Mouse (Mus musculus) macrophage (primary cell): ENCODE measurements at regions not wholly inside any gene's neighbourhood (a gene's known extent, or its start where the extent isn't known, plus 50 kb on each side); places are given as distances from the start of the nearest gene placed in this dataset.
A peak's percentile ranks its signal among the peaks of the same experiment; 100 is the strongest.

Experiments
- H3K27ac ChIP-seq: fragments of 350-480 bp; formaldehyde crosslinking; 2 replicates; pipeline ENCODE4 v1.9.0; 2021
- H3K36me3 ChIP-seq: fragments of 350-480 bp; formaldehyde crosslinking; 2 replicates; pipeline ENCODE4 v1.9.0; 2021; ENCODE audit errors: inconsistent target
- H3K4me3 ChIP-seq: fragments of 350-480 bp; formaldehyde crosslinking; 2 replicates; pipeline ENCODE4 v1.9.0; 2021; ENCODE audit errors: inconsistent target
- H3K79me2 ChIP-seq: fragments of 350-480 bp; formaldehyde crosslinking; 2 replicates; pipeline ENCODE4 v1.9.0; 2021; ENCODE audit errors: inconsistent target
- WGBS: methylation state at CpG from one replicate; pipeline ENCODE4 v1.1.7; 2026; ENCODE audit warnings: inconsistent platforms; ENCODE audit not compliant: missing documents; 5-methylcytosine and 5-hydroxymethylcytosine counted together

GRCm38 (mm10) chr13:110517986-110518385 is 123.1 kb downstream of the Plk2 start:
- WGBS, result 93% methylated on average over 8 of the region's 8 CpGs
- Histone ChIP-seq H3K4me3 (no peak overlapping the region), H3K79me2 (no peaks in the 10 kb centered on the region), H3K36me3 (no peaks in the 10 kb centered on the region), H3K27ac (no peak overlapping the region)

DNA sequence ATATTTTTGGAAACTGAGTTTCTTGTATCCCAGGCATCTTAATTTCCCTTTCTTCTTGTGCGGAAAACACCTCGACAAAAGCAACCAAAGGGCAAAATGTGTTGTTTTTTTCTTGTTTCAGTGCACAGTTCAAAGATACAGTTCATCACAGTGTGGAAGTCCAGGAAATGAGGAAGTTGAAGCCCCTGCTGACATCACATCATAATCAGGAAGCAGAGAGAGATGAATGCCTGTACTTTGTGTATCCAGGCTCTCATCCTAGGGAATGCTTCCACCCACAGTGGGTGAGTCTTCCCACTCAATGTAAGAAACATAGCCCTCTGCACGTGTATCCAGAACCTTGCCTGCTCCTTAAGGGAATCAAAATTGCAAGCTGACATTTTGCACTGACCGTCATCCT is 128.1 kb downstream of the Plk2 start:
- H3K36me3 ChIP-seq, result no peaks in the 10 kb centered on the region
- no peak overlapping the region for H3K27ac ChIP-seq
- no peak overlapping the region for H3K4me3 ChIP-seq
- 93% methylated on average over 4 of the region's 4 CpGs for WGBS
- H3K79me2 ChIP-seq, result no peaks in the 10 kb centered on the region

GRCm38 (mm10) chr13:110527681-110528080 is 132.8 kb downstream of the Plk2 start:
- Histone ChIP-seq H3K4me3 (no peak overlapping the region), H3K27ac (no peak overlapping the region), H3K36me3 (no peaks in the 10 kb centered on the region), H3K79me2 (no peaks in the 10 kb centered on the region)
- 88% methylated on average over 3 of the region's 3 CpGs for WGBS

- Histone ChIP-seq H3K36me3 (no peaks in the 10 kb centered on the region), H3K79me2 (no peaks in the 10 kb centered on the region), H3K27ac (no peak overlapping the region), H3K4me3 (no peak overlapping the region)
- 100% methylated on average over 4 of the region's 4 CpGs for WGBS
These were observed 134.8 kb downstream of the Plk2 start for GRCm38 (mm10) chr13:110529624-110530023.

DNA sequence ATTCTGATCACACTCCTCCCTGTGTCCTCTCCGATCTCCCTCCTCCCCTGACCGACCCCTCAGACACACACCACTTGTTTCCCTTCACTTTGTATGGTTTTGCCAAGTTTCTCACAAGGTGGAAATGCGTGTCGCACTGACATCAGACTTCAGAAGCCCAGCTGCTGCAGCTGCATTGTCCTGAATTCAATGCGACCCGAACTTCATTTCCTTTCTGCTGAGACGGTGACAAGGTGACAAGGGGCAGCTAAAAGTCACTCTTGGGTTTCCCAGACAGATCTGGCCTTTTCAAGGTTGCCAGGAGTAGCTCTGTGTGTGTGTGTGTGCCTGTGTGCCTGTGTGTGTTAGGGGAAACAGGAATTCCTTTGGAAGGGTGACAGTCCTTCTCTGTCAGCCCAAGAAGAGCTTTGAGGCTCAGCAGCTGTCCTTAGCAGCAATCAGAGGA is 139.5 kb downstream of the Plk2 start:
- Histone ChIP-seq H3K36me3 (no peaks in the 10 kb centered on the region), H3K4me3 (no peak overlapping the region), H3K27ac (no peak overlapping the region), H3K79me2 (no peaks in the 10 kb centered on the region)
- 68% methylated on average over 7 of the region's 7 CpGs for WGBS

DNA sequence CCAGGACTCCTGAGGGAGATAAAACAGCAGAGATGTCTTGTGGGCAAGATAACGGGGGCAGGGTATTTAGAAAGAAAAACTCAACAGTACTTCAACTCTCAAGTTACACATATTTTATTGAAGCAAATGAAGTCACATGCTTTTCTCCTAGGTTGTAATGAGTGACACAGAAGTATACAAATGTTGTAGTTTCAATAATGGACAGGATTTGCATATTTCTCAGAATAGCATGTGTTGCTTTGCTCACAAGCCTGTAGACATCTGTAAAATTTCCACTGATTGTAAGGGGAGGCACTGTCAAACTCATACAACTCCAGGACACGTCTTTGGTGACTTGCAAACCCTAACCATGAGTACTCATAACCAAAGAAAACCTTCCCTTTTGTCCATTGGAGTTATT is 140.9 kb downstream of the Plk2 start:
- Histone ChIP-seq H3K79me2 (no peaks in the 10 kb centered on the region), H3K27ac (no peak overlapping the region), H3K36me3 (no peaks in the 10 kb centered on the region), H3K4me3 (no peak overlapping the region)
- 97% methylated on average over 2 of the region's 2 CpGs for WGBS

DNA sequence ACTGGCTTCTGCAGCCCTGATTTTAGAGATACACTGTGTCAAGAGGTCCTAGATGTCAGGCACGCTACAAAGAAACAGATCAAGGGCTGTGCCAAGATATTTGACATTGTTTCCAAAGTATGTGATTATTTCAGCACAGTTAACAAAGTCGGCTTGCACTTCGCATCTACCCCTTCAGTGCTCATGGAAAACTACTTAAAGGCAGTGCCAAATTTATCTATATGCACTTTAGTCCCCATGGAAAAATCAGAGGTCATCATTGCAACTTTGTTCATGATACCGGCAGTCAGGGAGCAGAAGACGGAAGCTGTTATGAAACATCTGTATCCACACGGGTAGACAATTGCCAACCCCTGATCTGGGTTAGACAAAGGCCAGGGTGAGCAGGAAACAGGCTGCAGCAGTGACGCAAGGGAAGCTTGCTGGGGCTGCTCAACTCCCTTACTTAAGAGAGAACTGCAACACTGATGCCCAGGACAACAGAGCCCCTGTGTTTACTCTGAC is 143.2 kb downstream of the Plk2 start:
- Histone ChIP-seq H3K79me2 (no peaks in the 10 kb centered on the region), H3K27ac (no peak overlapping the region), H3K4me3 (no peak overlapping the region), H3K36me3 (no peaks in the 10 kb centered on the region)
- 36% methylated on average over 7 of the region's 7 CpGs for WGBS

DNA sequence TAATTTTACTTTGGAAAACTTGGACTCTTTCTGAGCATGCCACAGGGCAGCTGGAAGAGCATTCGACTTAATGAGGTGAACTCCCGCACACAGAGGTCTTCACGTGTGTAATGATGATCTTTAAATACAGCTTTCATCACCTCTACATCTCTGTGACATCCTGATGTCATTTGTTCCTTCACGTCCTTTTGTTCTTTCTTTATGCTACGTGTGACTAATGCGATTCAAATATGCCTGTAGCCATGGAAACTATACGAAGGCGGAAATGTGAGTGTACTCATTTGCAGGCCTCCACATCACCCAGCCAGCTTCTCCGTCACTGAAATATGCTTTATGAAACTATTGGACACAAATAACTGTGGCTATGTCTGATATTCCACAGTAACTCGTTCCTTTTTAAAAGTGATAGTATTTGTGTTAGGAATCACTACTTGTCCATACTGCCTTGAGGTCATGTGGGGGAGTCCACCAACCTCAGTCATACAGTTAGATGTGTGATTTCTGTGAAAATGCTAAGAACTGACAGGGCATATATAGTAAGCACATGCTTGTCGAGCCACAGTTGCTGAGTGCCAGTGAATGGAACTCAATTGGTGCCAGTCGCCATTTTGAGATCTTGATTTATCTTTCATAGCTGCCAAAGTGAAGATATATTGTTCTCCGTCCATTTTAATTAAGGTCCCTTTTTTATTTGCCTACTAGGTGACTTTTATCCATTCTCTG is 145.9 kb downstream of the Plk2 start:
- no peaks in the 10 kb centered on the region for H3K36me3 ChIP-seq
- 95% methylated on average over 13 of the region's 13 CpGs for WGBS
- no peaks in the 10 kb centered on the region for H3K79me2 ChIP-seq
- H3K27ac ChIP-seq, result no peak overlapping the region
- no peak overlapping the region for H3K4me3 ChIP-seq

DNA sequence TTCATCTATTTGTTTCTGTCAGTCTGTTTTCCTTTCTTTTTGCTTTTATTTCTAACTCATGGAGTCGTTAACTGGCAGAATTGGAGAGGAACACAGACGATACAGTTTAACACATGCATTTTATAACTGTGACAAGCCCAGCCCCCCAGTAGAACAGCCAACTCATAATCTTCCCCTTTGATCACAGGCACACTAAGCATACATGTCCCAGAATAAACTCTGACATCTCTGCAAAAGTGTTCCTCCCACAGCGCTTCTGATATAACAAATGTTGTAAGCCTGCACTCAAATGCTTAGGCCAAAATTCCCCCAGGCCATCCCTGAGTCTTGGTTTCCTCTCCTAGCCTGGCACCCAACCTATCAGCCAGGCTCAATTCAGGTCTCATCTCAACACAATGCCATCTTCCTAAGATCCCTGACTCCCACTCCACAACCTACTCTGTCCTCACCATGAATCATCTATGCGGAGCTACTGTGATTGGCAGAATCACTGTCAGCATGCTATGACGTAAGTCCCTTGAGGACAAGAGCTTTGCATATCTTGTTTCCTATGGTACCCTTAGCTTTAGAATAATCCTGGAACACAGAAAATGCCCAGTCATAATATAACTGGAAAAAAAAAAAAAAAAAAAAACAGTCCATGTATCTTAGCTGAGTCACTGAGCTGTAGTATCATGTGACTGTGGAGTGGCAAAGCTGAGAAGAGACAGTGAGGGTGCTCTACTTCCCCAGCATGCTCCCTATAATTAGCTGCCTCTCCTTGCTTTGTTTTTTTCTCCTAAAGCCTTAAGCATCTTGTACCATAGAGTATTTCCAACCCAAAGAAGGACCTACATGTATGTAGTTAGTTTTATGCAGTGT is 146.7 kb downstream of the Plk2 start:
- WGBS, result 95% methylated on average over 4 of the region's 5 CpGs
- Histone ChIP-seq H3K79me2 (no peaks in the 10 kb centered on the region), H3K27ac (peak overlapping the region; percentile 38), H3K36me3 (no peaks in the 10 kb centered on the region), H3K4me3 (no peak overlapping the region)

DNA sequence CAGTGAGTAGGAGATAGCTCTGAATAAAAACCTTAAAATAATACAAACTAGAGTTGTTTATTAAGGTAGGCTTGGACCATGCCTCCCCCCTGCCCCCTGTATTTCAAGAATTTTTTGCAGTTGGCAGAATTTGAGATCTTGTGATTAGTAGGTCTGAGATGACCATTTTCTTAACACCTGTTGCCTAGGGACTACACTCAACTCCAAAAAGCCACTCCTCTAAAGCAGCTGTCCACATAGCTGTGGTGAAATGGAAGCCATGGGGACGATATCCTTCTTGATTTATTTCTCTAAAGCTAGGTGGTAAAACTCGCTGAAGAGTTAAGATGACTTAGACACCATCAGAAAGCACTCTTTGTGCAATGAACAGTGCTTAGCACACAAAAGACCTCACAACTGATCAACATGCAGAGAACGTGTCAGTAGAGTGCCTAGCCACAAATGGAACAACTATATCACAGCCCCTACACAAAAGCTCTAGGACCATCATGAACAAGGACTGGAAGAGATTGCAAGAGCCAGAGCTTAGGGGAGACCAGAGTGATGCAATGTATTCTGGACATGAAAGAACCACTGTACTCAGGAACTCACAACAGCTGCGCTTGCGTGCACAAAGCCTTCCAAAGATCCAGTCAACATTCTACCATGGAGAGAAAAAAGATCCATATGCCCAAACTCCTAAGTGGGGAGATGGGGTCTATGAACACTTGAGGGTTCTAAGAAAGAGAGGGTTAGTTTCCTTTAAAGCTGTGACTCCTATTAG is 147.6 kb downstream of the Plk2 start:
- H3K4me3 ChIP-seq, result no peak overlapping the region
- H3K79me2 ChIP-seq, result no peaks in the 10 kb centered on the region
- no peaks in the 10 kb centered on the region for H3K36me3 ChIP-seq
- H3K27ac ChIP-seq, result peak overlapping the region; percentile 38
- 89% methylated on average over 5 of the region's 5 CpGs for WGBS

- no peaks in the 10 kb centered on the region for H3K36me3 ChIP-seq
- no peaks in the 10 kb centered on the region for H3K79me2 ChIP-seq
- 45% methylated on average over 6 of the region's 6 CpGs for WGBS
- H3K4me3 ChIP-seq, result no peak overlapping the region
- no peak overlapping the region for H3K27ac ChIP-seq
These were observed 150.6 kb downstream of the Plk2 start for GRCm38 (mm10) chr13:110545454-110545853.

DNA sequence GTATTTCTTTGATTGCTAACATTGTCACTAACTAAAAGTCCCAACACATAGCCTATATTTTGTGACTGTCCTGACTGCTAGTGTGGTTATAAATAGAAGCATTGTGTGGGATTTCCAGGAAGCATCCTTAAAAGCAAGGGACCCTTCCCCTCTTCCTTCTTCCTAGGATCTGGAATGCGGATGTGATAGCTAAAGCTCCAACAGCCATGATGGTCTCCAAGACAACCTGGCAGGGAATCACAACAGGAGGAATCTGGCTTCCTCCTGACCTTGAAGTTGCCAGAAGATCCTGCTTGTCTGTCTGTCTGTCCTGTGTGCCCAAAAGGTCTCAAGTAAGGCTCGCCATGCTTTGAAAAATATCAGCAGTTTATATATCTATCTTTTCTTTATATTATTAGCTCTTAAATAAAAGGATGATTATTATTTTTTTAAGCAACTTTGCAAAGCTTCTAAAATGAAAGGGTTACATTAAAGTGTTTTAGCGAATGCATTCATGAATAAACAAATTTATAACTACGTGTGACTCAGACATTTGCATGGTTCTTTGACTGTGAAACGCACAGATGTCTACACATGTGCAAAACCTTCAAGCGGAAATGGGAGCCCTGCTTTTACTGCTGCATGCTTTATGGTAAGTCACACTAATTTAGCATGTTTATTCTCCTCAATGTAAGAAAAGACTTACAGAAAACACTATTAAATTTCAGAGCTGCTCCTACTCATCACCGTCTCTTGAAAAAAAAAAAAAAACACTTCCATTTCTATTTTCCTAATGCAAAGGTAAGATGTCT is 160.9 kb downstream of the Plk2 start:
- Histone ChIP-seq H3K79me2 (no peaks in the 10 kb centered on the region), H3K4me3 (no peak overlapping the region), H3K27ac (no peak overlapping the region), H3K36me3 (no peaks in the 10 kb centered on the region)
- 96% methylated on average over 7 of the region's 7 CpGs for WGBS

DNA sequence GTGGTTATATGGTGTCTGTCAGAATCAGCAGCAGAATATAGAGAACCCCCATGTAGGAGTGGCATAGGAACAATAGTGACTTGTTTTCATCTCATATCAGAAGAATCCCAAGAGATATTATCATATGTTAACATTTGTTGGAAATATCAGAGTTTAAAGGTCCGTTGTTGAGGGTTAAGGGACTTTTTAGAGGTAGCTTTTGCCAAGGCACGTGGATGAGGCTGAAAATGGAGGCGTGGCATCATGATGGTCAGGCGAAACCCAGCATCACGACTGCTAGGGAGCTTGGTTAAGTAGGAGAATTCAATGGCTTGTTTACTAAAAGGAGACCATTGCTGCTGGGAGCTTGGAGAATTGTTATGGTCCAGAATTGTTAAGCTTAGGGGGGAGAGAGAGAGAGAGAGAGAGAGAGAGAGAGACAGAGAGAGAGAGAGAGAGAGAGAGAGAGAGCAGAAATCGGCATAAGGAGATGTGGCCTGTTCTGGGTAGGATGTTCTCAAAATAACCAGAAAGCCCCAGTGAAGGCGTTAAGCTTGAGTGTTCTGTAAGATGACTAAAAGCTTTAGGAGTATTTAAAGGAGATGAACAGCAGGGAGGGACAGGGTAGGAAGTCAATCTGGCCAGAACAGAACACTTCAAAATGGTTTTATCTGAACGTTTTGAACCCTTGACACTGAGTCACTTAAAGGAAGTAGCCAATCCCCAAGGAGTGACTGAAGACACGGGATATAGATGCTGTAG is 161.7 kb downstream of the Plk2 start:
- no peaks in the 10 kb centered on the region for H3K79me2 ChIP-seq
- H3K27ac ChIP-seq, result no peak overlapping the region
- no peaks in the 10 kb centered on the region for H3K36me3 ChIP-seq
- H3K4me3 ChIP-seq, result no peak overlapping the region
- 82% methylated on average over 8 of the region's 9 CpGs for WGBS
